Mouse (Mus musculus) lung, postnatal 10 days (tissue): ENCODE measurements around the gene Pomc.
A peak's percentile ranks its signal among the peaks of the same experiment; 100 is the strongest.
"Not testable (repeated sequence)": the region's sequence is repeated elsewhere in the genome, so short reads cannot be mapped to it uniquely, and the experiment has no call there.

Experiments
- DNase-seq: peaks from one replicate; pipeline ENCODE4 v3.0.0; 2021

The Pomc gene

GRCm38 (mm10) chr12:3973169-3973568, 18.4 kb downstream of the Pomc start:
- not testable (repeated sequence) for DNase-seq

DNA sequence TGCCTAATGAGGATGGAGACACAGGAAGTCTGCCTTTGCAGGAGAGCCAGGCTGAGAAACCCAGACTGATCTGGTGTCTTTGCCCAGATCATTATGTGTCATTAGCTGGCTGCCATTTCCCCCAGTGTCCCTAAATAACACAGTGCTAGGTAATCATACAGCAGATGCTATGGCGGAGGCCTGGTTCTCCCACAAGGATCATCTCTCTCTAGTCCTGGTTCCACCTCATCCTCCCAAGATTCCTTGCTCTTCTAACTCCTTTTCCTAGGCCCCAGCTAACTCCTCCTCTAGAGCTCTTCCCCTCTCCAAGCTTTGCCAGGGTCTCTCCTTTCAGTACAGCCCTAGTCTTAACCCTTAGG, 26.2 kb downstream of the Pomc start:
- no peak for DNase-seq

- DNase-seq = peak; percentile 97
These were observed 26.8 kb downstream of the Pomc start for GRCm38 (mm10) chr12:3981350-3982131.

DNA sequence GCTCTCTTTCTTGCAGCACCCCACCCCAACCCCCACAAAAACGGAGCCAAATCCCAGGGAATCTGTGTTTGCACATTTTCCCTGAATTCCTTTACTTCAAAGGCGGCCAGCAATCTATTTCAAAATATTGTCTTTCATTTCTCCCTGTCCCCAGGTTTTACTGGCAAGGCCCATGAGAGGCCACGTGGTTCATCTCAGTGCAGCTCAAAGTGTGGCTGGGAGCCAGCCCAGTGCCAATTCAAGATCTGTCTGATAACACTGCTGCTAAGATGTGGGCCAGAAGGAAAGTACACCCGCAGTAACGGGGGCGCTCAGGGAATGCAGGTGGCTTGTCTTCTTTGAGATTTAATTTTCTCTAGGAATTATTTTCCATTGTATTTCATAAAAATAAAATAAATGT, 27.5 kb downstream of the Pomc start:
- DNase-seq = peak; percentile 67

GRCm38 (mm10) chr12:3983736-3984135, 29.0 kb downstream of the Pomc start:
- DNase-seq = peak; percentile 82

DNA sequence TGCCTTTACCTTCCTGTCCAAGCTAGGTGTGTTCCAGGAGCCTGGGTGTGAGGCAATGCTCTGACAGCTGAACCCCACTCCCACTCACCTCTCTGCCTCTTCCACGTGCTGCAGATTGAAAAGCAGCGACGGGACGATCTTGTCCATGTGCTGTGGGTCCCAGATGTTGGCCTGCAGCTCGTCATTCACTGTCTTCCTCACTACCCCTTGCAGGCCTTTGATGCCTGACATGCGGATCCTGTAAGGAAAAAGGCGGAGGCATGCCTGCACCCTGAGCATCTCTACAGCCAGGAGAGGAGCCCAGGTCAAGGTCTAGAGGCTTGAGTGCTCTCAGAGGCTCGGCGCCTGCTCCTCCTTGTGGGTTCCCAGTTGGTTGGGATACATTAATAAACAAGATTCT, 29.7 kb downstream of the Pomc start:
- no peak for DNase-seq

GRCm38 (mm10) chr12:3989943-3990342, 35.2 kb downstream of the Pomc start:
- DNase-seq = no peak

DNA sequence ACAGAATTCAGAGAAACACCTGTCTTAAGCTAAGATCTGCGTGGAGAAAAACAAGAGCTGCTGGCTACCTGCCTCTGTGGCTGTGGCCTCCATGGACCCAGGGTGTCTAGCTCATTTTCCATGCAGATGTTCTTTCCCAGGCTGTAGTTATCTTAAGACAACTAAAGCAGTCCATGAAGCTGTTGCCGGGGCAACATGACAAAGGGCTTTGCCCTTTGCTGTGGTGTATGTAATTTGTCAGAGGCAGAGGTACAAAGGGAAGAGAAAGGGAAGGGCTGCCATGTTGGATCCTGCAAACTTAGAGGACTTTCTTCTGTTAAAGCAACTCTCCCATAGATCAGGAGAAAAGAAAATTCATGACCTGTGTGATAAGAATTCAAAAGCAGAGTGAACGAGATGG, 36.3 kb downstream of the Pomc start:
- DNase-seq = no peak

GRCm38 (mm10) chr12:3996749-3997148, 42.0 kb downstream of the Pomc start:
- DNase-seq = no peak

- DNase-seq = no peak
These were observed 45.7 kb downstream of the Pomc start for GRCm38 (mm10) chr12:4000406-4000805.

DNA sequence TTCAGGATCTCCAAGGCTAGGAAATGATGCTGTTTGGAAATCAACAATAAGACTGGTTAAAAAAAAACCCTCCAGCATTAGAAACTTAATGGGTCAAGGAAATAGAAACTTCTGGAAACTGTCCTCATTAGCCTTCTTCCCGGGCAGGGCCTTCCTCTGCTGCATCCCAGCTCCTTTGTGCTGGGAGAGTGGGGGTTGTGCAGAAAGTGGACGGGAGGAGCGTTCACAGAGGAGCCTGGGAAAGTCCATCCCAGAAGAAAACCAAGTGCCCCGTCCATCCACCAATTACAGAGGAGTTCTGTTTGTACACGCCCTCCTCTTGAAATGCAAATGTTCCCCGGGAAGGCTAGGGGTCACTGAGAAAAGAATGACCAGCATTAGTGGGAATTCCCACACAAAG, 49.9 kb downstream of the Pomc start:
- peak; percentile 73 for DNase-seq

- peak; percentile 27 for DNase-seq
These were observed 51.3 kb downstream of the Pomc start for GRCm38 (mm10) chr12:4006079-4006478.

DNA sequence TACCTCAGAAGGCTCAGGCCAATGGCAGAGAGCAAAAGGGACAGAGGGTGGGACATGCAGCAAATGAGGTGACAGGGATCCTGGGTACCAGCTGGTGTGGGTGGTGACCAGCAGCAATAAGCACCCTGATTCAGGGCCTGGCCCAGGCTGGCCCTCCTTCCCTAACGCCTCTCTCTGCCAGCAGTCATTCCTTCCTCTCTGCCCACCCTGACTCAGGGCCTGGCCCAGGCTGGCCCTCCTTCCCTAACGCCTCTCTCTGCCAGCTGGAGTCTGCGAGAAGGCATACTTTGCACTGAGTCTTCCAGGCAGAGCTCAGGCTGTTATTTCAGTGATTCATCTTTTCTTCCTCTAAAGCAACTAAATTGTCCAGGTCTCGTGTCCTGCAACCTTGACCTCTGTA, 52.4 kb downstream of the Pomc start:
- peak; percentile 83 for DNase-seq

DNA sequence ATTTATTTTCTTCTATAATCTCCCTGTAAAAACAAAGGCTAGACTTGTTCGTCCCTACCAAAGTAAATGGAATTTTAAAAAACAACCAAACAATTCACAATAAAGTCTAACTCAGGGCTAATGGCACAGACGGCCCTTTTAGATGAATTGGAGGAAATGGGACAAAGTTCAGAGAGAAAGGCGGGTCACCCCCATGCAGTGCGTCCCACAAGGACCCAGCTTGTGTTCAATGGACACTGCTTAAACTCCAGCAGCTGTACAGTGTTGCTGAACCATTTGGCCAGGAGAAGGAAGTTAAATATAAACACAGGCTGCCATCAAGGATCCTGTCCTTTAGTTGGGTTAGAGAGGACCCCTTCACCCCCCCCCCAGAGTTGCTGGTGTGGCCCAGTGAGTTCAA, 53.0 kb downstream of the Pomc start:
- DNase-seq = peak; percentile 36

GRCm38 (mm10) chr12:4008731-4009130, 54.0 kb downstream of the Pomc start:
- no peak for DNase-seq
